Mouse (Mus musculus) liver (tissue): Measurements from ENCODE around the gene Pde11a.

ENCODE experiments used
- DNase-seq: peaks from one replicate; pipeline ENCODE4 v3.0.0-alpha.2; 2020; ENCODE audit warnings: mixed read lengths

Gene Pde11a

DNA sequence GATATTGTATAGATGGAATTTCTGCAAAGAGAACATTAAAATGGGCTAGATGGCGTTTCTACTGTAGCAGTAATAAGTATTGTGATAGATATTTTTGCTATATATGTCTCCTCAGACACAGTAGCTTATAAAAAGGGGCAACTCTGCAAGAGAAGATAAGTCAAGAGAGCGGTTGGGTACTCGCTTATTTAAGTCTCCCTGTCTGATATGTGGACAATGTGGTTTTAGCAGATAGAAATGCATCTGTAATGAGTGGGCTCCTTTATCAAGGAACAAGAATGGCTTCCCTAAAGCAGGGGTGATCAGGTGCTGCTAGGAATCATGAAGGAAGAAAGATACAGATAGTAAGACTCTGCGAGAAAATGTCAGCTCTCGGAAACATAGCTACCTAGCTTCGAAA, 18.2 kb downstream of the Pde11a start:
- no peak for DNase-seq

DNA sequence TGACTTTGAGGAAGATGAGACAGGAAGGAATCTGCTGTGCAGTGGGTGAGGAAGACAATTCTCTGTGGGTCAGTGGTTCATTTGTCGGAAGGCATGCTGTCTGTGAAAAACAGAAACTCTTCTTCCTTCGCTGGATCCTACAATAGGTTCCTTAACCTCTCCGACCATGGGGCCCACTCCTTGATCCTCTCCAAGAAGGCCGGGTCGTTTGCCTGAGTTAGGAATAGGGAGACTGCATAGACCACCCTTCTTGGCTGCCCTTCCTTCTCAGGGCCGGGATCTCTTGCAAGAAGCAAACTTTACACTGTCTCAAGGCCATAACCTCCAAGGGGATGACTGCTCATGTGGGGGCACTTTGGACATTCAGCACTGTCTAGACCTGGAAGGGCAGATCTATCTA, 19.3 kb downstream of the Pde11a start:
- DNase-seq, result no peak

DNA sequence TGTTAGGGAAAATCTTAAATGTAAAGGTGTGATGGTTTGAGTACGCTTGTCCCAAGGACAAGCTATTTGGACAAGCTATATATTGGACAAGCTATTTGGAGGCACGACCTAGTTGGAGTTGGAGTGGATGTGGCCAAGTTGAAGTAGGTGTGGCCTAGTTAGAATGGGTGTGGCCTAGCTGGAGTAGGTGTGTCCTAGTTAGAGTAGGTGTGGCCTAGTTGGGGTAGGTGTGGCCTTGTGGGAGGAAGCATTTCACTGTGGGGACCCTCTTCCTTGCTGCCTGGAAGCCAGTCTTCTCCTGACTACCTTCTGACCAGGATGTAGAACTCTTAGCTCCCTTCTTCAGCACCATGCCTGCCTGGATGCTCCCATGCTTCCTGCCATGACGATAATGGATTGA, 50.9 kb downstream of the Pde11a start:
- DNase-seq, result no peak

GRCm38 (mm10) chr2:76286288-76286740, 52.3 kb downstream of the Pde11a start:
- no peak for DNase-seq

- no peak for DNase-seq
Measured at GRCm38 (mm10) chr2:76285150-76285549, 53.4 kb downstream of the Pde11a start.

DNA sequence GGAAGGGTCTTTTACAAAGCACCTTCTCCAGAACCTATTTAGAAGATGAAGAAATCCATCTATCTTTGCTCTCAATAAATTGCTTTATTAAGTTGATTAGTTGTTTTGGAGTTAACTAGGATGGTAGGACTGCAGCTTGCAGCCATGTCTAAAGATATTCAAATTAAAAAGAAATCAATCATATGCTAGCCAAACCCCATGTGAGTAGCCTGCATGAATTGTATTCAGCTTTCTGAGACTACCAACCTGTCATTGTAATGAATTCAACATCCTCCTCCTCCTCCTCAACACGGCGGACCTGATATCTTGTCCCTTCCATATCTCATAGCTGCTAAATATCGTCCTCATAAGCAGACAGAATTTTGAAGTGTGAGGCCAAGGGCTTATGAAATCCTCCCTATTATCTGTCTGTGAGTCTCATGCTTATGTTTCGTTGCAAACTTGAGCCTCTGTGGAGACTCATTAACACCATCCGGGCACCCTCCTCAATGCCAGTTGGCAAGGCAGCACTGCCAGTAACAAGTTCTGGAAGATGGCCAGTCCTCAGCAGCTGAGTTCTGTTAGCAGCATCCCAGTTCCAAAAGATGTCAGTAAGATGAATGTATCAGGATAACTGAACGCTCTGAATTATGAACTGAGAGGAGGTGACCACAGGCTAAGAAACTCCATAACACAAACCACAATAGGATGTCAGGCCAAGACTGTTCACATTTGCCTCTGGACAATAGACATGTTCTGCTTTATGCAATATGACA, 55.0 kb downstream of the Pde11a start:
- DNase-seq, result no peak

GRCm38 (mm10) chr2:76269494-76269893, 69.1 kb downstream of the Pde11a start:
- DNase-seq, result no peak

DNA sequence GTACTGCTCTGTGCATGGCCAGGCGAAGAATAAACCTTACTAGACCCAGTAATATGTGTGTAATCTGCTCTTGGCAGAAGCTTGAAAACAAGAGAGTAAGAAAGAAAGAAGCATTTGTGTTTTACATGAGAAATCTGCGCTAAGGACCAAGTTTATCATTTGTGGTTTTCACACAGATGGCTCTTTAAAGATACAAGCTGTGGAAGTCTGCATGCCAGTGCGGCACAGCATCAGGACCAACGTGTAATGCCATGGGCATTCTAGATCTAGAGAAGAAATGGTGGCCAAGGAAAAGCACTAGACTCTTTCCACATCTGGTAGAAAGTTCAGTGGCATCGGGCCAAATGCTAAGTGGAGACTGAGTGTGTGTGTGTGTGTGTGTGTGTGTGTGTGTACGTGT, 71.2 kb downstream of the Pde11a start:
- DNase-seq, result no peak

DNA sequence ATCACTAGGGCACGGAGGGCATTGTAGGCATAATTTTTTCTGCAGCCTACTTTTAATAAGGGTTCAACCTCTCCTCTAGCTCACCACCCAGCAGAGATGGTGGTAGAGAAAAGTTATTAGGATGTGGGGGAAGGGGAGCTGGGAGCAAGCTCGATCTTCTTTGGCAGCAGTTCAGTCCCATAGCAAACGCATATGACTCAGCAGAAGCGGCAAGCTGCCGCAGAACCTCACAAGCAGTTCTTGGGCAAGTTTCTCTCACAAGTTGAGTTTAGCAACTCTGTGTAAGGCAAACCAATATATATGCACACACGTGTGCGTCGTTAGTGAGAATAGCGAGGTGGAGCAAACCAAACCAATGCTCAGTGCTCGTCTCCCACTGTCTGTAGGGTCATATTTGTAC, 72.0 kb downstream of the Pde11a start:
- DNase-seq, result no peak

GRCm38 (mm10) chr2:76264258-76264657, 74.3 kb downstream of the Pde11a start:
- DNase-seq, result no peak

DNA sequence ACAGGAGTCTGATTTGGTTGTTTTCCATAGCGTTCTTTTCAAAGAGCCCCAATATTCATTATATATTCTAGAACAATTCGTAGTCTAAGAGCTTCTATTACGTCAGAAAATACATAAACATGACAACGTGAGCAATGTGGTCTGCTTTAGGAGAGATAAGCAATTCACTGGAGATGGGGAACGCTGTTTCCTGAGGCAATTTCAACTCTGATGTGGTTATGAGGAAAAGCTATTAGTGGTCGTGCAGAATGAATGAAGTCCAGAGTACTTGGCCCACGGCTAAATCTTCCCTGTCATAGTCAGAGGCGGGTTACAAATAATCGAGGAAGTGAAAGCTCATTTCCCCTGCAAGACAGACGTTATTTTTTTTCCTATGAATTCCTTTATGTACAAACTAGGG, 75.9 kb downstream of the Pde11a start:
- DNase-seq, result no peak

- DNase-seq, result peak; percentile 52
Measured at GRCm38 (mm10) chr2:76254833-76255232, 83.7 kb downstream of the Pde11a start.

DNA sequence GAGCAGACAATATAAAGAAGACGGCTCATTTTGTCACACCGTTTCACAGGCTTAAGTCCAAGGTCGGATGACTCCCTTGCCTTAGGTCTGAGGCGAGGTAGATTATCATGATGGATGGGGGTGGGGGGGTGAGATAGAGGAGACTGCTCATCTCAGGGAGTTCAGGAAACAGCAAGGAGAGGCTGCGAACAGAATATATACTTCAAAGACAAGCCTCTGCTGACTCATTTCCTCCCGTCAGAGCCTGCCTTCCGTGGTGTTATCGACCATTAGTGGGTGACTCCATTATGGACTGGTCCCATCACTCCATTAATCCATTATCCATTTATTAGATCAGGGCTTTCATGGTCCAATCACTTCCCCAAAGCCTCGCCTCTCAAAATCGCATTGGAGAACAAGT, 87.2 kb downstream of the Pde11a start:
- DNase-seq, result no peak

DNA sequence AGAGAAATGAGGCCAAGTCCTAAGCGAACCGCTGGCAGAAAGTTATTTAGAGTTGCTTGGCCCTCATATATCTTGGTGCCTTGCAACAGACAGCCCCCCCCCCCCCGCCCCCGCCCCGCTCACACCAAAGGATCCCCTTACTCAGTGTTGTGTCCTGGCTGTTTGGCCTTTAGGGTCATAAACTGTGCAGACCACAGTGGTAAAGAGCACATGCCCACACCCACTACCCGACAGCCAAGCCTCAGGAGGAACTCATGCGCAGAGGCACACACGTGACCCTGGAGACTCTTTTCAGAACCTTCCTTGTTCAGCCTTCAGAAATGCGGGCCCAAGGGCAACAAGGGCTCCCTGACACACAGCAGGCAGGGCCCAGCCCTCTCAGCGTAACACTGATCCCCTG, 90.3 kb downstream of the Pde11a start:
- DNase-seq, result no peak

GRCm38 (mm10) chr2:76239175-76239574, 99.4 kb downstream of the Pde11a start:
- no peak for DNase-seq

DNA sequence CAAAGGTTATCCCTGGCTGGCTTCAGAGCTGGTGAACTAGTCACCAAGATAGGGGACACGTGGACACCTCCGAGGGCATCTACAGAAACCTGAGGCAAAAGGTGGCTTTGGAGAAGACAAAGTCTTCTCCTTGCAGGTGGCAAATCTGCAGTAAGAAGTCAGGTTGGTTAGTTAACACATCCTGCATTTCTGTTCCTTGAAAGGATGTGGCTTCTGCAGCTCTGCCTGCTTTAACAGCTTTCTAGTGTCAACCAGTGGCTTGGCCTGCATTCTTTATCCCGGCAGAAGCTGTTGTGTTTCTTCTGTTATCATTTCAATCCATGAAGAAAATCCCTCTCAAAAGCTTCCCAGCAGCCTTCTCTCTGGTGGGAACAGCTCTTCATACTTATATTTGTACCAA, 100.1 kb downstream of the Pde11a start:
- no peak for DNase-seq

- no peak for DNase-seq
Measured at GRCm38 (mm10) chr2:76237638-76238420, 100.7 kb downstream of the Pde11a start.

GRCm38 (mm10) chr2:76220364-76221108, 118.0 kb downstream of the Pde11a start:
- DNase-seq, result no peak

GRCm38 (mm10) chr2:76219540-76219939, 119.0 kb downstream of the Pde11a start:
- no peak for DNase-seq

GRCm38 (mm10) chr2:76216146-76216545, 122.4 kb downstream of the Pde11a start:
- DNase-seq, result peak; percentile 54

GRCm38 (mm10) chr2:76215219-76215618, 123.4 kb downstream of the Pde11a start:
- no peak for DNase-seq

- no peak for DNase-seq
Measured at GRCm38 (mm10) chr2:76185126-76185525, 153.4 kb downstream of the Pde11a start.

DNA sequence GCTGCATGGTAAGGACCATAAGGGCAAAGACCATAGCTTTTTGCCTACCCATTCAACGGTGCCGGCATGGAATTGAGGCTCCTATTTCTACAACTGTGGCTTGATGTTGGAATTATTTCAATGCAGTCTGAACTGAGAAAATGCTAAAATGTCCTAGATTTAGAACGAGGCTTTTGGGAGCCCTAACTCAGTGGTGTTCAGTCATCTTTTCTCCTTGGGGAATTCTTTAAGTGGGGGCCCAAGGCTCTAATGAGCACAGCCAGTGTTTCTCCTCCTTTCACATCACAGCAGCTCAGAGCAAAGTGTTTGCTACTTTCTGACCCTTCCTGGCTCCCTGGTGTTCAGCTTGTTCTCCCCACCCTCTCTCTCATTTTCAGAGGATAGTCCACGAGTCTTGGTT, 175.8 kb downstream of the Pde11a start:
- no peak for DNase-seq

DNA sequence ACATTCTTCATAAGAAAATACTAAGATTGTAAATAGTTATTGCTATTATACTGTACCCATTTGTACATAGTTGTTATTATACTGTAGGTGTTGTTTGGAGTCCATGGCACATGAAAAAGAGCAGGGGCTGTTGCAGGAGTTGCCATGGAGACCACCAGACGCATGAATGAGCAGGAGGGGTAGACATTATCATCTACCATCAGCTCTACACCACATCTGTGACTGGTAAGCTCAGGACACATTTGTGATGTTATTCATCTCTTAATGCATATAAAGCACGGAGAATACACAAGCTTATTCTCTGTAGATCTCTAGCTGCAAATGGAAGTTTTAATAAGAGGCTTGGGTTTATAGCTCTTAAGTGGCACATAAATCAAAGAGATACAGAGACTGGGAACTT, 179.6 kb downstream of the Pde11a start:
- no peak for DNase-seq
